Mouse (Mus musculus) C2C12 (cell line): ENCODE measurements at regions not wholly inside any gene's neighbourhood (a gene's known extent, or its start where the extent isn't known, plus 50 kb on each side); places are given as distances from the start of the nearest gene placed in this dataset.

Source experiments
- CEBPB ChIP-seq: IDR thresholded peaks from one replicate; pipeline ENCODE4 v1.6.1; 2011; ENCODE audit warnings: low read depth, mild to moderate bottlenecking, control low read depth, moderate library complexity
- CTCF ChIP-seq: IDR thresholded peaks from one replicate; pipeline ENCODE4 v1.5.1; 2011; ENCODE audit not compliant: control insufficient read depth, insufficient read depth, insufficient read length
- FOSL1 ChIP-seq: IDR thresholded peaks from one replicate; pipeline ENCODE4 v1.8.0; 2011; ENCODE audit warnings: mild to moderate bottlenecking, low read length; ENCODE audit not compliant: poor library complexity, insufficient read depth, severe bottlenecking
- MAX ChIP-seq: IDR thresholded peaks from one replicate; pipeline ENCODE4 v1.6.1; 2011; ENCODE audit warnings: mild to moderate bottlenecking, control low read depth
- MYOD1 ChIP-seq: IDR thresholded peaks from one replicate; pipeline ENCODE4 v1.6.1; 2011; ENCODE audit warnings: low read depth; ENCODE audit not compliant: control insufficient read depth, insufficient read length
- MYOG ChIP-seq: IDR thresholded peaks from one replicate; pipeline ENCODE4 v1.6.1; 2011; ENCODE audit not compliant: control insufficient read depth, insufficient read length; ENCODE audit errors: extremely low read depth
- USF1 ChIP-seq: IDR thresholded peaks from one replicate; pipeline ENCODE4 v1.6.1; 2011; ENCODE audit warnings: low read depth, mild to moderate bottlenecking, control low read depth, moderate library complexity

GRCm38 (mm10) chr4:9073736-9074428 lies 835.0 kb upstream of the Car8 start:
- TF ChIP-seq MYOD1: no peak
- no peak for TF ChIP-seq CTCF
- no peak for TF ChIP-seq CEBPB
- TF ChIP-seq MAX: no peak
- TF ChIP-seq USF1: no peak
- no peak for TF ChIP-seq MYOG
- no peak for TF ChIP-seq FOSL1
